Mouse (Mus musculus) inflammation-experienced regulatory T-cells, adult 6 months (primary cell): ENCODE measurements around the gene Lime1. TPM values are rescaled to one million over a fixed set of nuclear protein-coding genes. Genes with fewer than 3 reads are reported as not detected.

Experiments used
- ATAC-seq: one replicate; pipeline ENCODE4 v1.8.0; 2017
- polyA plus RNA-seq, 3 experiments: library from polyadenylated mRNA; unstranded; fragments of 100-300 nt; shearing (Covaris generic); gene quantifications; one replicate each; pipeline ENCODE4 v1.2.1; 2017

Gene Lime1
- polyA plus RNA-seq, result 100 to 1,000 TPM; 340 to 573 (median 348) TPM

DNA sequence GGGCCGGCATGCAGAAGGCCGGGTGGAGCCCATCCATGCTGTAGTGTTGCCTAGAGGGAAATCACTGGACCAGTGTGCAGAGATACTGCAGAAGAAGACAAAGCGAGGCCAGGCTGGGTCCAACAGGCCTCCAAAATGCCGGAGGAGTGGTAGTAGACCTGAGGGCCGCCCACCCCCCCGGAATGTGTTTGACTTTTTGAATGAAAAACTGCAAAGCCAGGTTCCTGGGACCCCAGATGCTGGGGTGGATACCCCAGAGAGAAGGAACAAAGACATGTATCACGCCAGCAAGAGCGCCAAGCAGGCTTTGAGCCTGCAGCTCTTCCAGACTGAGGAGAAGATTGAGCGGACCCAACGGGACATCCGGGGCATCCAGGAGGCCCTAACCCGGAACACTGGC is at the start of gene Lime1:
Gene Lime1, plus strand, starts transcription at position 301 of the 400 bp plus-strand sequence.
- no peak for ATAC-seq

DNA sequence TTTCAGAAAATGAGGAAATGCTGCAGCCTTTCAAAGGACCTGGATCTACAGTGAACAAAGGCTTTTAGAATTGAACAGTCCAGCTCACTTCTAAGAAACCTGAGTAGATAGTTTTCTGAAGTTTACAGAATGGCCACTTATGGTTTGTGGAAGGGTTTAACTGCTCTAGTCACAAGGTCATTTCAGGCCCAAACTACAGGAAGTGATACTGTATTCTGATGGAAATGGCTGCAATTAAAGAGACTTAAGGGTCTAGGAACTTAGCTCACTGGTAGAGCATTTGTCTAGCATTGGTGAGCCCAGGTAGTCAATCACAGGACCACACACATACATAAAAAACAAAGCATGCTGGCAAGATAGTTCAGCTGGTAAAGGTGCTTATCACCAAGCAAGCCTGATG is 47.3 kb upstream of the Lime1 start:
- ATAC-seq, result no peak

DNA sequence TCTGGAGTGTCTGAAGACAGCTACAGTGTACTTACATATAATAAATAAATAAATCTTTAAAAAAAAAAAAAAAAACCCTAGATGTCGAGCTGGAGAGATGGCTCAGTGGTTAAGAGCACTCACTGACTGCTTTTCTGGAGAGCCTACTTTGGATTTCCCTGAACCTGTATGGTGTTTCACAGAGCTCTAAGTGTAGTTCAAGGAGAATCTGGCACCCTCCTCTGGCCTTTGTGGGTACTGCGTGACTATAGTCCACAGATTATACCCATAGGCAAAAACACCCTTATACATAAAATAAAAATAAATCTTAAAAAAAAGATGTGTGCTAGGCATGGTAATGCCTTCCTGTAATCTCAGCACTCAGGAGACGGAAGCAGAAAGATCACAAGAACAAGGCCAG is 45.9 kb upstream of the Lime1 start:
- ATAC-seq, result peak; percentile 98

DNA sequence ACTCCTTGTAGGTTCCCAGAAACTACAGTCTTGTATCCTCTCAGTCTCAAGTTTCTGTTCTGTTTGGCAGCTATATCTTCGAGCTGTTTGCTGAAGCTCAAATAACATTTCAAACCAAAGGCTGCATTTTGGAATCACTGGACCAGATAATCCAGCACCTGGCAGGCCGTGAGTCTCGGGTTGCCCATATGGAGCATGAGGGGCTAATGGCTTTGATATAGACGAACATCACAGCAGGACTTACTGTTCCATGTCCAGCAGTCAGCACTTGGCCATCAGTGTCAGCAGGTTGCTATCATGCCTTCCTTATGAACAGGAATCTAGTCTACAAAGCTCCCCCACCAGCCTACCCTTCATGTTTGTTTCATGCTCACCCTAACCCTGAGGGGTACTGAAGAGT is 39.5 kb upstream of the Lime1 start:
- no peak for ATAC-seq

DNA sequence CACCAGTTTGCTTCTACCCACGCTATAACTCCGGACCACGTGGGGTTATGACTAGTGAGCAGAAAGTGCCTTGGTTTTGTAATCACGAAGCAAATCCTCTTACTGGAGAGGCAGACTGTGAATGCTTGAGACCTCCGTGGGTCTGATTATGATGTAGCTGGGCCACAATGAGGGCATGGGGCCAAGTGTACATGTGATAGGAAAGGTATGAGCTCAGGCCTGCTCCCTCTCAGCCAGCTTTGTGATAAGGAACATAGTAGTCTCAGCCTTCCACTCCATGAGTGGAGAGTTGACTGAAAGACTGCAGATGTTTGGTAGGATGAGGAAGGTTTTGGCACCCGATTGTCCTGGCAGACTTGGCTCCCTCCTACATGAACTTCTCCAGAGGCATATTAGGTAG is 37.1 kb upstream of the Lime1 start:
- no peak for ATAC-seq

DNA sequence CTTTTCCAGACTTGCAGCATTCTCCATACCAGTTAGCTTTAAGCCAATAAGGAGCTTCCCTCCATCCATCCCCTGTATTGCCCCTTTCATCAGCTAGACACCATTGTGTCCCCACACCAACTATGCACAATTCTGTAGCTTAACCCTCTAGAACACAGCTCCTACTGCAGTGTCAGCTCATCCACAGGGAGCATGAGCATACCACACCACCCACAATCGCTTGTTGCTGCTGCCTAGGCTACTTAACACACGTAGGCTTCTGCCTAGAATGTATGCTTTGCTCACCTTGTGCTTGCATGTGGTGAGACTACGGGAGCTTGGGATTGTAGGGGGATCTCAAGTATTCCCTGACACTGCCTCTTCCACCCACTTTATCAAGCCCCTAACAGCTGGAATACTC is 23.1 kb upstream of the Lime1 start:
- no peak for ATAC-seq

DNA sequence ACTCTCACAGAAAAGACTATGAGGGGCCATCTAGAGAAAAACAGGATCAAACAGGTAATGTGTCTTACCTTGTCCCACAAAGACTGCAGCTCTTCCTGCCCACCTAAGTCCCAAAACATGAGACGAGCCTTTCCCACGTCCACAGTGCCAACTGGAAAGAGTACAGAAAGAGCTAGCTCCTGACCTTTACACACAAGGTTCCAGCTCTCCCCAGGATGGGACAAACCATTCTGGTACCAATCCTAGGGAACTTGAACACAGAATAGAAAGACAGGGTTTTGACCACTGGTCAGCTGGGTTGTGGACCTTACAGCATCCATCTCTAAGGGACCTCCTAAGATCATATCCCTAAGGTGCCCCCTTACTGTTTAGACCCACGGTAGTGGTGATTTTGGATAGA is 15.9 kb upstream of the Lime1 start:
- no peak for ATAC-seq

DNA sequence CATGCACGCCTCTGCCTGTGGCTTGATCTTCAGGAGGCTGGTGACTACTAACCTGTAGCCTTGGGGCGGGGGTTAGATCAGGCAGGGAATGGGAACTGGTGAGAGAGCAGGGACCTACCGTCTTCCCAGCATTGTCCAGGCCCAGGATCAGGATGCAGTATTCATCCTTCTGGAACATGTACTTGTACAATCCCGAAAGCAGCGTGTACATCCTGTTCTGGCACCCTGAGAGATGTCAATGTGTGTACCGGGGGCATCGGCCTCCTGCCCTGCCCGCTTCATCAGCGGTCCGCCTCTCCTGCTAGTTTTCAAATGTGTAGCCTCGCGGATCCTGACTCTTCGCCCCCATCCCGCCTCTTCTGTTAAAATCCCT is 15.4 kb upstream of the Lime1 start:
- peak; percentile 15 for ATAC-seq

DNA sequence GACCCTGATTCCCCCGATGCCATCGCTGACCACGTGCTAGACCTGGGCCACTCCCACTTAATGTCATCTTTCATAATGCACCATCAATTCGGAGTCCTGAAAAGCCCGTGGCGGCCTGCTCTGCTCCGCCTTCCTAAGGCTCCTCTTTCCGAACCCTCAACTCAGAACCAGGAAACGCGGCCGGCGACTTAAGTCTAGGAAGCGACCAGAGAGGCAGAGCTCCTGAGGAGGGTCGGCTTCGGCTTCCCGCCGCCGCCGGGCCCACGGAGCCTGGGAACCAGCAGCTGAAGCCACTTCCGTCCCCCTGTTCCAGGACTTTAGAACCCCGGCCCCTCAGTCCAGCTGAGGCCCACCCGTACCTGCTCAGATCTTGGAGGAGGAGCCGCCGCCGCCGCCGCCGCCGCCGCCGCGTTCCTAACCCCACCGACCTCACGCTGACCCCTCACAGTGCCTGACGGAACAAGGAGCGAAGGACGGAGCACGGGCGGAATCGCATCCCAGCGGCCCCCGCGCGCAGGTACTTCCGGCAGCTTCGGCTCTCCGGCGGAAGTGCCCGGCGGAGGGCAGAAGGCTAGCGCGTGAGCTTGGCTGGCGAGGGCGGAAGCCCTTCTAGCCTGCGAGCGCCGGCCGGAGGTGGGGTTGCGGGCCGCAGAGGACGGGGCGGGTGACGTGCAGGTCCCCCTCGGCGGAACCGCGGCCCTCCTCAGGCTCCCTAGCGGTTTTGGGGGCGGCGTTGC is 14.8 kb upstream of the Lime1 start, which contains the start of the genes Zgpat and Arfrp1:
Gene Zgpat, plus strand, starts transcription at position 69 of the 737 bp plus-strand sequence.
Gene Arfrp1, minus strand, starts transcription at position 545 of the 737 bp plus-strand sequence.
- peak; percentile 82 for ATAC-seq

DNA sequence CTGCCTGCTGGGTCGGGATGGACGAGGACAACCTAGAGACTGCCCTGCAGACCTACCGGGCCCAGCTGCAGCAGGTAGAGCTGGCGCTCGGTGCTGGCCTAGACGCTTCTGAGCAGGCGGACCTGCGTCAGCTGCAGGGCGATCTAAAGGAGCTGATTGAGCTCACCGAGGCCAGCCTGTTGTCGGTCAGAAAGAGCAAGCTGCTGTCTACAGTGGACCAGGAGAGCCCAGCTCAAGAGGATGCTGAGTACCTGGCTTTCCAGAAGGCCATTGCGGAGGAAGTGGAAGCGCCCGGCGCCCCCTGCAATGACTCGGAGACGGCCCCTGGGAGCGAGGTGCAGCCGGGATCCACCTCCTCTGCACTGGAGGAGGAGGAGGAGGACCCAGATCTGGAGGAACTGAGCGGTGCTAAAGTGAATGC is 14.2 kb upstream of the Lime1 start:
- peak; percentile 27 for ATAC-seq

DNA sequence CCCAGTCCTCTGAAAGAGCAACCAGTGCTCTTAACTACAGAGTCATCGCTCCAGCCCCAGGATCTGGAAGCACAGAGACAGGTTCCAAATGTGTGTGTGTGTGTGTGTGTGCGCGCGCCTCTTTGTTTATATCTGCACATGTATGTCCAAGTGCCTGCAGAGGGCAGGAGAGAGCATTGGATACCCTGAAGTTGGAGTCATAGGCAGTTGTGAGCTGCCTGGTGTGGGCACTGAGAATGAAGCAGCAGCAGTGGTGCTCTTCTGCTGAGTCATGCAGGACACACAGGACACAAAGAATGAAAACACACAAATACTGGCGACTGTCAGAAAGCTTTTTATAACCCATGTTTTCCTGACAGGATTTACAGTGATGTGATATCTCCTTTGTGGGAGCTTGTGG is 9.9 kb upstream of the Lime1 start:
- ATAC-seq, result no peak

DNA sequence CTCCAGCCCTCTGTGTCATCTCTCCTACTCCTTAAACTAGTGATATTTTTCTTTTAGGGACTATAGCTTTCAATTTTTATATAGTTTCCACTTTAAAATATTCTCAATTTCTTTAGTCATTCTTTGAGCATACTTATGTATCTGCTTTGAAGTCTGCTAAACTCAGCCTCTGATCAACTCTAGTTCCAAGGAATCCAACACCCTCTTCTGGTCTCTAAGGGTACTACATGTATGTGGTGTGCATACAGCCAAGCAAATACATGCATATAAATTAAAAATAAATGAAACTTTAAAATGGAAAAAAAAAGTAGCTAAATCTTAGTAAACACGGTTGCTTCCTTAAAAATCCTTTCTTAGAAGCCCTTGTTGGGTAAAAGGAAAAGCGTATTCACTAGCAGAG is 4.1 kb upstream of the Lime1 start:
- ATAC-seq, result peak; percentile 55

DNA sequence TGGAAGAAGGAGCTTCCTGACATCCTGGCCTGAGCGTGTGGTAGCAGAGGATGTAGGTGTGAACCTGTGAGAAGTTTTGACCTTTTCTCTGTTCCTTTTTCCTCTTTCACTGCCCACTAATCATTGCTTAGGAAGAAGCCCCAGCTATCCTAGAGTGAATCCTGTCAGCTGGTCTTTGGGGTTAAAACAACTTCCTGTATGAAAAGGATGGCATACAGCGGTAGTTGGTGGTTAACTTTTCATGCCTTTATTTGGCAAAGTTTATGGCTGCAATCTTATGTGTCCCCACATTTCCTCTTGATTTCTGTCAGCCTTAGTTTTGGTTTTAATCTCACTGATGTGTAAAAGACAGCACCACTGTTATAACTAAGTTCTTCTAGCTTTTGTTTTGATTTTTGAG is 2.6 kb upstream of the Lime1 start:
- ATAC-seq, result peak; percentile 68

DNA sequence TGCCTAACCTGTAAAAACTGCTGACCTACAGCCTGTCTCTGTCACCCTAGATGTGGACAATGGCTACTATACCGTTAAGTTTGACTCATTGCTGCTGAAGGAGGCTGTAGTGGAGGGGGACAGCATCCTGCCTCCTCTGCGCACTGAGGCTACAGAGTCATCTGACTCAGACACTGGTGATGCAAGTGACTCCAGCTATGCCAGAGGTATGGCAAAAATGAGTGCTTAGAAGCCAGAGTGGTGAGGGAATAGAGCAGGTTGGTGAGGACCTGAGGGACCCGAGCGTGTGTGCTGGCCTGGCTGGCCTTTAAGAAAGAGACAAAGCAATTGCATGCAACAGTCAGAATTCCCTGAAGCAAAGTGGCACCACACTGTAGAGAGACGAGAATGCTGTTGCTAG is 1.2 kb upstream of the Lime1 start:
- no peak for ATAC-seq

DNA sequence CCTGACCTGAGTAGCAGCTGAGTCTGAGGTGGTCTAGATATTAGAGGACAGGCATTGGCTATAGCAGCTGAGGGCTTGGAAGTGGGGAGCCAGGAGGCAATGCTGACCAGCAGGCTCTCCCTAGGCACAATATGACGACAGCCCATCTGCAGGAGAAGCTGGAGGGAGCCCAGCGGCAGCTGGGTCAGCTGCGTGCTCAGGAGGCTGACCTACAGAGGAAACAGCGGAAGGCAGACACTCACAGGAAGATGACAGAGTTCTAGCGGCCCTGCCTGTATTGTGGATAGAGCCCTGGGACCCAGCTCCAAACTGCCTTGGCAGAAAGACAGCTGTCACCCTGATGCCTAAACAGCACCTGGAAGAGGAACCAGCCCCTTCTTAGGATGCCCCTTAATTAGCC is 373 bp downstream of the Lime1 start:
- no peak for ATAC-seq

DNA sequence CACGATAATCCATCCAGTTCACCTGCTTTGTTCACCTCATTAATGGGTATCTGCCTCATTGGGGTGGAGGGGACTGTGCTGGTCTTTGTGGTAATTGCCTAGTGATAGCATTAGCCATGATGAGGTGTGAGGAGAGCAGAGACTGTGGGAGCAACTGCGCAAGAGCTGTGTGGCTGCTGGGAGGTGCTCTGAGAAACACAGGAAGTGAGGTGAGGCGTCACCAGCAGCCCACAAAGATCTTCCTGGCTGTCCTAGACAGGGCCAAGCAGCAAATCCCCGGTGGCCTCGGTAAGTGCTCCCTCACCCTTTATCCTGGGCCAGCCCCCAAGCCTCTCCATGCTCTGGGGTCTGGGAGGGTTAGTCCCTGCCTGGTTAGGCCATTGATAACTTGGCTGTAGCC is 1.2 kb downstream of the Lime1 start:
- peak; percentile 85 for ATAC-seq

DNA sequence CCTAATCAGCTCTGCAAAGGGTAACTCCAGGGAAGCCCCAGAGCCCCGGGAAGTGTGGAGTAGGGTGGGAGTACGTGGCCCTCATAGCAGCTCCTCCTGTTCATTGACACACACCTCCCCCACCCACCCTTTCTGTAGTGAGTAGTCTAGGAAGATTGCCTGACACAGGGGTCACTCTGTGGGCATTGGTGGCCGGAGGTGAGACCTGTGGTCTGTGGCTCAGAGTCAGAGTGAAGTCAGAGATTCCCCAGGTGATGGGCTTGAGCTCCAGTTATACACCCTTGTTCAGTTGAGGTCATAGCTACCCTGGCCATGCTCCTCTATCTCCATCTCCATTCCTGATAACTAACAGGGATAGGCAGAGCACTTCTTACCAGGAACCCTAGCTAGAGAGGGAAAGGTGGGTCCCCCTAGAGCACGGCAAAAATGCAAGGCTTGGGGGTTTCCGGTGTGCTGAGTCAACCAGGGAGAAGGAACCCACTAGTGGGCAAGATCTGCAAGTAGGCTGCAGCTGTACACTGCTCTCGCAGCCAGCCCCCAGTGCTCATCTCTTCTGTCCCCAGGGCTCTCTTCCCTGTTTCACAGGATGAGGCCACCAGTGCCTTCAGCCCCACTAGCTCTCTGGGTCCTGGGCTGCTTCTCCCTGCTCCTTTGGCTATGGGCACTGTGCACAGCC is 1.9 kb downstream of the Lime1 start:
- peak; percentile 46 for ATAC-seq

DNA sequence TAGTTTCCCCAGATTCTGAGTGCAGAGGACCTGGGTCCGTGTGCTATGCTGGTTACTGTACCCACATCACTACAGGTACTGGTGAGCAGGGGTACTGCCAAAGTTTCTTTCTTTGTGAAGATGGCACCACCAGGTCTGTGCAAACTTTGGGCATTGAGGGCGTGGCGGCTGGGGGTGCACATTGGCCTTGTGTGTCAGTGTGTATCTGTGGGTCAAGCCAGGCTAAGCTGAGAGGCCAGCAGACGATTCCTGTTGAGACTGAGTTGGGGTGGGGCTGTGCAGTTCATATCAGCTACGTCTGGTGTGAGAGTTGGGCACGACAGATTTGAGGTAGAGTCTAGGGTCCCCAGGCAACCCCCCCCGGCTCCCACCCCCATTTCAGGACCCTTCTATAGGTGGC is 4.6 kb downstream of the Lime1 start:
- ATAC-seq, result no peak

DNA sequence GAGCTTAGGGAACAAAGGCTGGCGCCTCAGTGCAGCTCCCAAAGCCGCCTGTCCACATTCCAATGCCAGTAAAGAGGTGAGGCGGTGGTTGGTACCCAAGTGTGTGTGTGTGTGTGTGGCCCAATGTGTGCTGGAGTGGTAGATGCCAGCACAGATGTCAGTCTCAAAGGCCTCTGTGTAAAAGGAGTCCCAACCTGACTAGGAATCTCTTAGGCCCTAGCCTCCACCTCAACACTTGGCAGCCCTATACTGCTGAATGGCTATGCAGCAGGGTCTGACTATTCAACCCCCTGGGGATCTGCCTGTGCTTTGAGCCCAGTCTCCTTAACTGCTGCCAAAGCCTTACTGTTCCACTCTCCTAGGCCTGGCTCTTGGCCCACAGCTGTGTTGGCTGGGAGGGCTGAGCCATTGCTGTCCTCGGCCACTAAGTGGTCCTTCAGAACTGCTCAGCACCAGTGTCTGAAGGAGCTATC is 5.1 kb downstream of the Lime1 start:
- ATAC-seq, result no peak

DNA sequence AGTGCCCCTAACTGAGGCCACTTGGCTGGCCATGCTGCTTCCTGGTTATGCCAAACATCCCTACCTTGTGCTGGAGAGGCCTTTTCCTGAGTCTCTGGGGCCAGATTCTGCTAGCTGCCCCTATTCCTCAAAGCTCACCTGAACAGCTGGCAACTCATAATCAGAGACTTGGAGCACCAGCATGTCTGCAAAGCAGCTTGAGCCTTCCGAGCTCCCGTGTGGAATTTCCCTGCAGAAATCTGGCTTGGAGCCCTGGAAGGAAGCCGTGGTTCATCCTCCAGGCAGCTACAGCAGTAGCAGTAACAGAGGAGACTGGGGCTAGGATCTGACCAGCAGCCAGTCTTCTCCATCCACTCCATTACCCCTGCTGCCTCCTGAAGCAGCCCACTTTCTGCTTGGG is 6.0 kb downstream of the Lime1 start:
- ATAC-seq, result no peak

DNA sequence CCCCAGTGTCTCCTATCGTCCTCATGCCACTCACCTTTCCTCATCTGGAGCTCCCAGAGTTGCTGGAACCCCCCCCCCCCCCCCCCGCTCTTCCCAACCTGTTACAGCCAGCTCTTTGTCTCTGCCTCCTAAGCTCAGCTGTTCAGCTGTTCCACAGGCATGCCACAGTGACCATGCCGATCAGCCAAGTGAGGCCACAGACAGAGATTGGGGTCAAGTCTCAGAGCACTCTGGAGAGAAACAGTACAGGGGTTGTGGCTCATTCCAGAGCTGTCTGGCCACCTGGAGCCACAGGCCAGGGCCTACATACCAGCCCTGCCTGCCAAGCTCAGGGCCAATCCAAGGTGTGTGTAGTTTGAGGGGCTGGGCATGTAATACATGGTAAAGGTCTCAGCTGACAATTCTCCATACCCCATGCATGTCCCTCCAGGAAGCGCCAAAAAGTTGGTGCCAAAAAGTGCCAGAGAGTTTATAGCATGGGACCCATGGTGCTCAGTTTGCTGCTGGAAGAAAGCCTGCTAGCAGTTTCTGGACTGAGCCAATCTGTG is 6.9 kb downstream of the Lime1 start:
- no peak for ATAC-seq

DNA sequence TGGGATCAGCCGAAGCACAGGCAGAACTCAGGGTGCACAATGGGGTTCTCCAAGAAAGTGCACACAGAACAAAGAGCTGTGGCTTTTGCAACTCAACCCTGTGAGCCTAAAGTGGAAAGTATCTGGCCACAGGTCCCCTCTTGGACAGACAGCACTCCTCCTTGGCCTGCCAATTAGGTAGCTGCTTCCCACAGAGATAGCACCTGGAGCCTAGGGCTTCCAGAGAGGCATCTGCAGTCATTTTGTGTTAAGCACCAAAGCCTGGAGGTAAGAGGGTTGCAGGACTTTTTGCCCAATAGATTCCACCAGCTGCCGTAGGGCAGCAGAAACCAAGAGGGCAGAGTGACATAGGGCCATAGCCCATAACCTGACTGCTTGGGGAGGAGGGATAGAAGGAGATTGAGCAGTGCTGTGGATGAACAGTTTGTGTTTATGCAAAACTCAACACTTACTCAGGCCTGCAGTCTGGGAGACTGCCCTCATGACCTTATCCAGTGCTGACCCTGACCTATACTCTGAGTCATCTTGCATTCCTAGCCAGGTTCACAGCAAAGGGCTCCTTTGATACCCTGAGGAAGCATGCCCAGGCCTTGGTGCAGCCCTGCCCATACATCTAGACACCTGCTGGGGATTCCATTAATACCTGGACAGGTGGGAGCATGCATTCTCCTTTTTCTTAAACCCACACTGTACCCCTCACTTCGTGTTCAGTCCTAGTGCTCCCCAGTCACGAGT is 10.4 kb downstream of the Lime1 start:
- no peak for ATAC-seq

DNA sequence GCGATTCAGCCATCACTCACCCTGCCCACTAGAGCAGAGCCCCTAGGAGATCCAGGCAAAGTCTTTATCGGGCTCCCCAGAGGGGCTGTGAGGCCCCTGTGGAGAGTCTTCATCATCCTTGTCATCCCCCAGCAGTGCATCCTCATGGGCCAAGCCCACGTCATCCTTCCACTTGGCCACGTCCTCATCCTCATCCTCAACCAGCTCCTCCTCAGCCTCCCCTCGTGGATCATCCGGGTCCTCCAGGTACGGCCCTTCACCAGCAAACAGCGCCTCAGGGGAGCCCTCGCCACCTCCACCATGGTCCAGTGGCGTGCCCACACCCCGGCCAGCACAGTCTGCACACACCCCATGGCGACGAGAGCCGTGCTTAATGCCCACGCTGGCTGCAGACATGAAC is 11.1 kb downstream of the Lime1 start:
- no peak for ATAC-seq
